ENCODE assay signal across 16 mouse cellular contexts in the genomic region with DNA sequence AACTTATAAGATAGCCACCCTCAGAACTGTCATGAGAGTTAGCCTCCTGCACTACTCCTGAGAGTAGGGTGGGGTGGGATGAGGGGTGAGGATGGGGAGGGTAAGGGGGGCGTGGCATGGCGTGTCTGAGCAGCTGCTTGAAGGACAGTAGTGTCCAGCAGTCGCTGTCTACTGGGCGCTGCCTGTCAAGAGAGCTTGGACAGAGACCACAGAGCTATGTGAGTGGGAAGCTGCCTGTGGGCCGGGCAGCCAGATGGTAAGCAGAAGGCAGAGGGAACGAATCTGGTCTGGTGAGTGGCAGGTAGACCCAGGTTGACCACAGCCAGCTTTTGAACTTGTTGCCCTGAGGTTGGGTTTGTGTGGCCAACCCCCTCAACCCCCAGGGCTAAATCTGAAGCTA. TPM values are rescaled to one million over a fixed set of nuclear protein-coding genes. Genes with fewer than 3 reads are reported as not detected.
"Had no signal": no experiment of that assay in that cellular context is flagged by ENCODE, and none has a peak within 500 bp of the region (broad histone marks: within the 10 kb centered on the region; RNA-seq: fewer than 3 reads in every experiment).

No protein-coding gene starts in this region.

- ATAC-seq: intestine, postnatal 0 days had no signal

- H3K27ac ChIP-seq: kidney, postnatal 0 days; limb, embryonic 15.5 days; midbrain, embryonic 10.5 days; neural tube, embryonic 13.5 days had no signal

- H3K4me3 ChIP-seq: limb, embryonic 15.5 days; midbrain, embryonic 10.5 days; neural tube, embryonic 13.5 days had no signal

- DNase-seq: kidney, adult 9 months; kidney, postnatal 36 days; layer of hippocampus, adult 9-11 months; layer of hippocampus, postnatal 36 days; lung, adult 2 months; lung, postnatal 14 days; midbrain, embryonic 14.5 days; retina, postnatal 1 day; right cerebral cortex, postnatal 4 days; thymus, postnatal 36 days had no signal

- H3K36me3 ChIP-seq: limb, embryonic 15.5 days; midbrain, embryonic 10.5 days; neural tube, embryonic 13.5 days had no signal

- H3K27me3 ChIP-seq: limb, embryonic 15.5 days; neural tube, embryonic 13.5 days had no signal

- H3K4me2 ChIP-seq: limb, embryonic 15.5 days; neural tube, embryonic 13.5 days had no signal

- H3K9me3 ChIP-seq: limb, embryonic 15.5 days; midbrain, embryonic 10.5 days; neural tube, embryonic 13.5 days had no signal

- H3K9ac ChIP-seq: limb, embryonic 15.5 days; neural tube, embryonic 13.5 days had no signal

RNA-seq across cellular contexts. Expression of gene Efcab9, which starts 8.6 kb away (rescaled TPM):
- polyA plus RNA-seq: limb, embryonic 11.5 days; limb, embryonic 15.5 days; lung, adult 2 months; midbrain, embryonic 14.5 days had no signal
